Mouse (Mus musculus) heart, adult 2 months (tissue): ENCODE data around the gene Polr2f. TPM values are rescaled to one million over a fixed set of nuclear protein-coding genes. Genes with fewer than 3 reads are reported as not detected.
A peak's percentile ranks its signal among the peaks of the same experiment; 100 is the strongest.

ENCODE experiments used
- DNase-seq, 2 experiments: peaks; one replicate each; pipeline ENCODE4 v3.0.0; 2021
- H3K27ac ChIP-seq: fragments of 200-600 bp; 2 replicates; pipeline ENCODE4 v1.8.1; 2022
- H3K27me3 ChIP-seq: fragments of 200-500 bp; 2 replicates; pipeline ENCODE4 v1.6.1; 2012; ENCODE audit warnings: mild to moderate bottlenecking, low read length, inconsistent platforms, mixed read lengths; ENCODE audit not compliant: control insufficient read depth, insufficient read depth
- H3K36me3 ChIP-seq: fragments of 200-500 bp; 2 replicates; pipeline ENCODE4 v1.6.1; 2012; ENCODE audit warnings: low read length, inconsistent platforms; ENCODE audit not compliant: control insufficient read depth, insufficient read depth
- H3K4me1 ChIP-seq: fragments of 200-500 bp; 2 replicates; pipeline ENCODE4 v1.6.1; 2011; ENCODE audit warnings: low read length; ENCODE audit not compliant: control insufficient read depth, insufficient read depth
- H3K4me3 ChIP-seq: fragments of 200-600 bp; 2 replicates; pipeline ENCODE4 v1.8.1; 2022
- H3K79me2 ChIP-seq: fragments of 200-500 bp; replicated peaks from 2 replicates; pipeline ENCODE4 v1.6.1; 2012; ENCODE audit warnings: mild to moderate bottlenecking, inconsistent platforms, low read length, moderate library complexity, mixed read lengths; ENCODE audit not compliant: control insufficient read depth, insufficient read depth
- H3K9ac ChIP-seq: fragments of 200-500 bp; 2 replicates; pipeline ENCODE4 v1.6.1; 2012; ENCODE audit warnings: low read depth, mild to moderate bottlenecking, control low read depth, inconsistent platforms, low read length, mixed read lengths
- CTCF ChIP-seq: fragments of 200-600 bp; IDR thresholded peaks from 2 replicates; pipeline ENCODE4 v1.8.1; 2022; ENCODE audit warnings: antibody characterized with exemption, mild to moderate bottlenecking, moderate library complexity
- EP300 ChIP-seq: fragments of 200-500 bp; IDR thresholded peaks from 2 replicates; pipeline ENCODE4 v1.6.1; 2011; ENCODE audit warnings: low read depth, low read length, control low read depth; ENCODE audit not compliant: insufficient read depth
- POLR2A ChIP-seq: fragments of 200-500 bp; IDR thresholded peaks from 2 replicates; pipeline ENCODE4 v1.6.1; 2011; ENCODE audit warnings: mild to moderate bottlenecking, low read depth, low read length, control low read depth; ENCODE audit not compliant: insufficient read depth
- WGBS: fragments of 180-500 bp; shearing (Covaris S2); methylation state at CpG from one replicate; pipeline ENCODE4 v1.1.7; 2018; 5-methylcytosine and 5-hydroxymethylcytosine counted together
- intact Hi-C: fragments of 180-260 bp; cut with DNase I; formaldehyde crosslinking; loops from one replicate; pipeline ENCODE4 v1.15.1; 2025
- long read RNA-seq: library from polyadenylated mRNA; stranded (forward); transcript quantifications from one replicate; pipeline ENCODE4 v2.0.0, GENCODE M21; 2021
- polyA plus RNA-seq: library from polyadenylated mRNA; depleted of rRNA; stranded (reverse); fragments of >200 nt; gene quantifications from 2 replicates; pipeline ENCODE4 v1.2.3, GENCODE M21; 2012; rRNA removed
- total RNA-seq, 2 experiments: library from RNA; stranded (reverse); gene quantifications; 2 replicates each; pipeline ENCODE4 v1.2.3; 2021

Polr2f gene
- total RNA-seq: 100 to 1,000 TPM; 126 to 145 TPM
- 48.6 and 50.9 TPM in 2 replicates for polyA plus RNA-seq
- long read RNA-seq, transcript Polr2f-205 (5 exons, 885 nt): major isoform, 34 of 39 reads
- long read RNA-seq, partial matches to known transcripts: 0 of 39 reads
- long read RNA-seq, other reads (novel, unspliced or antisense): 0 of 39 reads

DNA sequence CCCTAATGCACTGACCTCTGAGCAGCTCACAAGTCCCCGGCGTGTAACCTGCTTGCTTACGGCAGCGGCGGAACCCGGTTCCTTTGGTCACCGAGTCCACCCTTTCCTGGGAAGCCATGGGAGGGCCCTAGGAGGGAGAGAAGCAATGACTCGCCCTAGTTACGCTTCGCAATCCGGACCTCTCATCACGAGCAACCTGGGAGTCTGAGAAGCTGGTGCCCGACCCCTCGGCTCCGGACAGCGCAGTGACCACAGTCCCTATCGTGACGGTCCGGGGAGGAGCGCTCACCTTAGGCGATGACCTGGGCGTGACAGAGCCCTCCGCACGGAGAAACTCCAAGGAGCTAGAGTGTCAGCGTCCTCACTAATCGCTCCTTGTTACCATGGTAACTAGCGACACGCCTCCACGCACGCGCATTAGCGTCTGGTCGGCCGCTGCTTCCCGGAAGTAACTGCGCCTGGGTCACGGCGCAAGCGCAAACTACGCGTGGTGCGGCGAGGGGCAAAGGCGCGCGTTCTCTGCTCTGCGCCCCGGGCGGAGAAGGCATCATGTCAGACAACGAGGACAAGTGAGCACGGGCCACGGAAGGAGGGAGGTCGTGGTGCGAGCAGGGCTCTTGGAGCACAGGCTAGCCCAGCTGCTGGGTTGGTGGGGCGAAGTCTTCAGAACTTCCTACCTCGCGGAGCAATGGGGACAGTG lies at the start of gene Polr2f, which contains the start of gene 1700088E04Rik:
TSS of gene Polr2f (plus strand) at position 144 of the 700 bp plus-strand sequence.
TSS of gene 1700088E04Rik (minus strand) at position 388 of the 700 bp plus-strand sequence.
- no peaks in the 10 kb centered on the region for H3K36me3 ChIP-seq
- intact Hi-C loops: no loop called here
- H3K4me3 ChIP-seq: peak within 1 kb of the TSS; percentile 91
- H3K79me2 ChIP-seq: no peaks in the 10 kb centered on the region; the same call in 1 of the 2 replicates
- TF ChIP-seq EP300 (no peak), CTCF (no peak), POLR2A (peak; percentile 96)
- under 1% methylated on average over 57 of the region's 57 CpGs for WGBS
- peak within 1 kb of the TSS; percentile 79 for H3K27ac ChIP-seq
- peak; percentile 94 to 95 for DNase-seq
- H3K27me3 ChIP-seq: no peaks in the 10 kb centered on the region
- H3K9ac ChIP-seq: peak within 1 kb of the TSS; percentile 88
- no peaks in the 10 kb centered on the region for H3K4me1 ChIP-seq

GRCm38 (mm10) chr15:79092284-79092683 lies 48.5 kb upstream of the Polr2f start:
- H3K36me3 ChIP-seq: peaks cover 2% of the 10 kb centered on the region; the same call in 1 of the 2 replicates
- intact Hi-C loops: no loop called here

GRCm38 (mm10) chr15:79093083-79093839 lies 47.5 kb upstream of the Polr2f start:
- no peak overlapping the region for H3K9ac ChIP-seq
- peaks cover 4% of the 10 kb centered on the region; the same call in 1 of the 2 replicates for H3K36me3 ChIP-seq
- intact Hi-C loops: loop anchor here (1.0 kb wide), 2 partner anchors 33 to 55 kb away; no protein-coding TSS in a partner anchor
- H3K27me3 ChIP-seq: no peaks in the 10 kb centered on the region
- 42% methylated on average over 7 of the region's 7 CpGs for WGBS
- peak; percentile 37 for DNase-seq
- H3K4me3 ChIP-seq: no peak overlapping the region
- H3K79me2 ChIP-seq: no peaks in the 10 kb centered on the region
- H3K4me1 ChIP-seq: peaks cover 12% of the 10 kb centered on the region
- no peak for TF ChIP-seq POLR2A
- peak; percentile 64; the same call in 1 of the 2 replicates for TF ChIP-seq EP300
- TF ChIP-seq CTCF: peak; percentile 79
- no peak overlapping the region for H3K27ac ChIP-seq

More at GRCm38 (mm10) chr15:79092284-79092683, 48.5 kb upstream of the Polr2f start:
- 83% methylated on average over 6 of the region's 6 CpGs for WGBS
- no peak for TF ChIP-seq POLR2A
- TF ChIP-seq EP300: no peak
- no peak for TF ChIP-seq CTCF
- 0 out of 2 replicates have a peak, but pooled peaks cover 2% of the 10 kb centered on the region for H3K79me2 ChIP-seq
- H3K27ac ChIP-seq: no peak overlapping the region
- H3K27me3 ChIP-seq: no peaks in the 10 kb centered on the region
- no peak overlapping the region for H3K4me3 ChIP-seq
- no peak for DNase-seq
- H3K4me1 ChIP-seq: peaks cover 5% of the 10 kb centered on the region
- H3K9ac ChIP-seq: no peak overlapping the region

DNA sequence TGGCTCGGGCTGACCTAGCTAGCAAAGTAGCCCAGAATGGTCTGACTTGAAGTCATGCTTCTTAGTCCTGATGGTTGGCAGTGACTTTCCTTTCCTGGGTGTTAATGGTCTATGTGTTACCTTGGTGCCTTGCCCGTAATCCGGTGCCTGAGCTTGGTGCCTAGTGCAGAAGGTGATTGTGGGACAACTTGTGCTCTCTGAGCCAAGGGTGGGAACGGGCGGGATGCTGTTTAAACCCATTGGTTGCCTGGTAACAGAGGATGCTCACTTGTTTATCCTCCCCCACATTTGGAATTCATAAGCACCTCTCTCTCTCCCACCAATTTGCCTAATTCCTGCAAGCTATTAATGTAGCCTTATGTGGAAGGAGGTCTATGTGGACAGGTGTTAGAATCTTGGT lies 45.3 kb upstream of the Polr2f start:
- peaks cover 4% of the 10 kb centered on the region; the same call in 1 of the 2 replicates for H3K36me3 ChIP-seq
- peaks cover 31% of the 10 kb centered on the region for H3K4me1 ChIP-seq
- no peak overlapping the region for H3K27ac ChIP-seq

GRCm38 (mm10) chr15:79096556-79096955 lies 44.3 kb upstream of the Polr2f start:
- 26% methylated on average over 3 of the region's 3 CpGs for WGBS
- no peak overlapping the region for H3K9ac ChIP-seq
- no peak for DNase-seq
- H3K4me1 ChIP-seq: peaks cover 31% of the 10 kb centered on the region
- peaks cover 4% of the 10 kb centered on the region; the same call in 1 of the 2 replicates for H3K36me3 ChIP-seq
- intact Hi-C loops: no loop called here
- no peaks in the 10 kb centered on the region for H3K79me2 ChIP-seq
- no peak overlapping the region for H3K4me3 ChIP-seq
- no peaks in the 10 kb centered on the region for H3K27me3 ChIP-seq
- peak overlapping the region; percentile 77 for H3K27ac ChIP-seq
- TF ChIP-seq EP300 (no peak), CTCF (no peak), POLR2A (no peak)

More for the DNA sequence above, 45.3 kb upstream of the Polr2f start:
- WGBS: 80% methylated on average over 5 of the region's 5 CpGs
- Histone ChIP-seq H3K79me2 (no peaks in the 10 kb centered on the region), H3K9ac (no peak overlapping the region), H3K27me3 (no peaks in the 10 kb centered on the region), H3K4me3 (no peak overlapping the region)
- no peak for DNase-seq
- intact Hi-C loops: no loop called here
- TF ChIP-seq CTCF (no peak), EP300 (no peak), POLR2A (no peak)

GRCm38 (mm10) chr15:79097135-79097534 lies 43.7 kb upstream of the Polr2f start:
- Histone ChIP-seq H3K36me3 (peaks cover 4% of the 10 kb centered on the region; the same call in 1 of the 2 replicates), H3K4me3 (no peak overlapping the region), H3K79me2 (no peaks in the 10 kb centered on the region), H3K9ac (no peak overlapping the region), H3K27ac (peak overlapping the region; percentile 77), H3K4me1 (peaks cover 31% of the 10 kb centered on the region), H3K27me3 (no peaks in the 10 kb centered on the region)
- WGBS: 11% methylated on average over 2 of the region's 2 CpGs
- DNase-seq: no peak
- intact Hi-C loops: loop anchor here (1.0 kb wide), 1 partner anchor 12 kb away; no protein-coding TSS in a partner anchor
- TF ChIP-seq CTCF (no peak), POLR2A (no peak), EP300 (no peak)
